Mouse (Mus musculus): Measurements from ENCODE around the gene Gm572. TPM values are rescaled to one million over a fixed set of nuclear protein-coding genes. Genes with fewer than 3 reads are reported as not detected.

Gm572 gene
- polyA plus RNA-seq, 1 experiment from 2014 or later = 0.17 TPM

- 57% methylated on average over 3 of the region's 3 CpGs for WGBS
- no peak for DNase-seq (ENCODE audit: low spot score)
These were observed 11.0 kb upstream of the Gm572 start for GRCm38 (mm10) chr4:148632013-148632692.

DNA sequence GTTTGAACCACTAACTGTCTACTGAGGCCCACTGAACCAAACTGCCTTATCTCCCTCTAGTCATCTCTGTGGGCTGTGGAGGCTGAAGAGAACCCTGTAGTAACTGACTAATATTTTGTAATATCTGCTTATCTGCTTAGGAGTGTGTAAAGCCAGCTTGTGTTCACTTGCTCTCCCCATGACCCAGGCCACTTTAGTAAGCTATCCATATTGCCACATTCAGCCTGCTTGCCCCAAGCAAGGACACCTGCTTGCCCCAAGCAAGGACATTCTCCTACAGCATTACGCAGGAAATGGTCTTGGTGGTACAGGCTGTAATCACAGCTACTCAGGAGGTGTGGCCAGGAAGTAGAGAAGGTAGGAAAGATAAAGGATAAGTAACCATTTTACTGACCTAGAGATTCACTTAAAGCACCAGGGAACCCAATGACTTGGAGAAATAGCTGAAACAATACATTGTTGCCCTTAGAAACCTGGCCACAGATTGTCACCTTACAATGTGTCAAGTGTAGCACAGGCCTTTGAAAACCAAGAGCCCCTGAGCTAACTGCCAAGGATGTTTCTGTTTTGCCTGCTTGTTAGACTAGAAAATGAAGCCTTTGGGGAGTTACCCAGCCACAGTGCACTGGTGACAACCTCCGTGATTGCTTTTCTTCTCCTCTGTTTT, 9.6 kb upstream of the Gm572 start:
- WGBS = 62% methylated on average over 2 of the region's 2 CpGs
- Histone ChIP-seq H3K27me3 (replicated peaks; ENCODE audit: control insufficient read depth, insufficient read depth, low read length) (no peaks in the 10 kb centered on the region), H3K4me3 (ENCODE audit: low read depth, low read length) (no peak overlapping the region), H3K36me3 (ENCODE audit: control insufficient read depth, insufficient read depth, low read length) (no peaks in the 10 kb centered on the region), H3K4me1 (ENCODE audit: control insufficient read depth, insufficient read depth, low read length) (no peaks in the 10 kb centered on the region), H3K4me2 (ENCODE audit: low read depth, low read length) (no peak overlapping the region), H3K9me3 (ENCODE audit: control insufficient read depth, low read length) (no peaks in the 10 kb centered on the region), H3K9ac (ENCODE audit: low read depth, low read length) (no peak overlapping the region), H3K27ac (replicated peaks; ENCODE audit: low read depth, low read length) (no peak overlapping the region)
- ATAC-seq (ENCODE audit: low read depth) (no peak), DNase-seq (ENCODE audit: low spot score) (no peak)

More at GRCm38 (mm10) chr4:148632013-148632692, 11.0 kb upstream of the Gm572 start:
- H3K36me3 ChIP-seq (ENCODE audit: control insufficient read depth, insufficient read depth, low read length) = no peaks in the 10 kb centered on the region
- no peak overlapping the region for H3K4me2 ChIP-seq (ENCODE audit: low read depth, low read length)
- H3K27ac ChIP-seq (replicated peaks; ENCODE audit: low read depth, low read length) = no peak overlapping the region
- H3K9me3 ChIP-seq (ENCODE audit: control insufficient read depth, low read length) = no peaks in the 10 kb centered on the region
- H3K9ac ChIP-seq (ENCODE audit: low read depth, low read length) = no peak overlapping the region
- no peak for ATAC-seq (ENCODE audit: low read depth)
- no peak overlapping the region for H3K4me3 ChIP-seq (ENCODE audit: low read depth, low read length)
- no peaks in the 10 kb centered on the region for H3K4me1 ChIP-seq (ENCODE audit: control insufficient read depth, insufficient read depth, low read length)
- H3K27me3 ChIP-seq (replicated peaks; ENCODE audit: control insufficient read depth, insufficient read depth, low read length) = no peaks in the 10 kb centered on the region

DNA sequence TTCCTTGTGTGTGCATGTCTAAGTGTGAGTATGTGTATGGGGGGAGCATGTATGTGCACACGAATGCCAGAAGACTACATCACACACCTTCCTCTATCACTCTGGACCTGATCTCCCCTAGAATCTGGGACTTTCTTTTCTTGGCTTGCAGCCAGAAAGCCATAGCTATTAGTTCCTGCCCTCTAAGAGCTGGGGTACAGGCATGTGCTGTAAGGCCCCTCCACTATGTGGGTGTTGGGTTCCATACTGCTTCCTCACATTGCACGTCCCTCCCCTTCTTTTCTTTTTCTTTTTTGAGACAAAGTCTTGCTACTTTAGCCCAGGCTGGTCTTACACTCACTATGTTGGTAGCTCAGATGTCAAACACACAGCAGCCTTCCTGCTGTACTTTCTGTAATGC, 7.8 kb upstream of the Gm572 start:
- Histone ChIP-seq H3K9me3 (ENCODE audit: control insufficient read depth, low read length) (no peaks in the 10 kb centered on the region), H3K36me3 (ENCODE audit: control insufficient read depth, insufficient read depth, low read length) (no peaks in the 10 kb centered on the region), H3K27ac (replicated peaks; ENCODE audit: low read depth, low read length) (no peak overlapping the region), H3K4me1 (ENCODE audit: control insufficient read depth, insufficient read depth, low read length) (no peaks in the 10 kb centered on the region), H3K27me3 (replicated peaks; ENCODE audit: control insufficient read depth, insufficient read depth, low read length) (no peaks in the 10 kb centered on the region), H3K9ac (ENCODE audit: low read depth, low read length) (no peak overlapping the region), H3K4me2 (ENCODE audit: low read depth, low read length) (no peak overlapping the region), H3K4me3 (ENCODE audit: low read depth, low read length) (no peak overlapping the region)
- 77% methylated on average over 2 of the region's 2 CpGs for WGBS
- peak; percentile 68; the same call in 1 of the 2 replicates for ATAC-seq (ENCODE audit: low read depth)
- no peak for DNase-seq (ENCODE audit: low spot score)

DNA sequence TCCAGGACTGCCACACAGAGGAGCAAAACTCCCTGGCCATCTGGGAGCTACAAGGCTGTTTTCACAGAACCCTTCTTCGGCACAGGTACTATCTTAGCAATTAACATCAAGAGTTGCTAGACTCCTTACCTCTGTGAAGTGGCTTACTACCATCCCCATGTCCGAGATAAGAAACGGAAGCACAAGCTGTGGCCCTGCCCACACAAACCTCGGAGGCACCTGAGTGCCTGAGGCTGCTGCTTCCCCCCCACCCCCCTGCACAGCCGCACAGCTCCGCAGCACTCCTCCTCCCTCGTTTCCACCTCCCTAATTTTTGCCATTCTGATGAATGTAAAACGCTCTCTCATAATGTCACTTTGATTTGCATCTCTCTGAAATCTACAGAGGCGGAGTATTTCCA, 4.8 kb upstream of the Gm572 start:
- Histone ChIP-seq H3K4me2 (ENCODE audit: low read depth, low read length) (no peak overlapping the region), H3K4me1 (ENCODE audit: control insufficient read depth, insufficient read depth, low read length) (no peaks in the 10 kb centered on the region), H3K4me3 (ENCODE audit: low read depth, low read length) (no peak overlapping the region), H3K36me3 (ENCODE audit: control insufficient read depth, insufficient read depth, low read length) (no peaks in the 10 kb centered on the region), H3K9ac (ENCODE audit: low read depth, low read length) (no peak overlapping the region), H3K9me3 (ENCODE audit: control insufficient read depth, low read length) (no peaks in the 10 kb centered on the region), H3K27me3 (replicated peaks; ENCODE audit: control insufficient read depth, insufficient read depth, low read length) (no peaks in the 10 kb centered on the region), H3K27ac (replicated peaks; ENCODE audit: low read depth, low read length) (no peak overlapping the region)
- 43% methylated on average over 9 of the region's 9 CpGs for WGBS
- ATAC-seq (ENCODE audit: low read depth) = no peak
- no peak for DNase-seq (ENCODE audit: low spot score)

DNA sequence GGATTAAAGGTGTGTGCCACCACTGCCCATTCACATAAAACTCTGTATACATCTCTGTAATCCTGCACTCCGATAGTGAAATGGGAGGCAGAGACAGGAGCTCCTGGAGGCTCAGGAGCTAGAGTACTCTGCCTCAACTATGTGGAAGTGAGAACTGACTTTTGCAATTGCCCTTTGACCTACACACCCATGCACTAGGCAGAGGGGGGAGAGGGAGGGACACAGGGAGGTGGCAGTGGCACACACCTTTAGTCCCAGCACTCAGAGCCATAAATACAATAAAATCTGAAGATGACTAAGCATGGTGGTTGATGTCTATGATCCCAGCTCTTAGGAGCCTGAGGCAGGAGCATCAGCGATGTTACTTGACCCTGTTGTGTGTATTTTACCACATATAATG, 3.7 kb upstream of the Gm572 start:
- Histone ChIP-seq H3K4me2 (ENCODE audit: low read depth, low read length) (no peak overlapping the region), H3K27me3 (replicated peaks; ENCODE audit: control insufficient read depth, insufficient read depth, low read length) (no peaks in the 10 kb centered on the region), H3K9ac (ENCODE audit: low read depth, low read length) (no peak overlapping the region), H3K27ac (replicated peaks; ENCODE audit: low read depth, low read length) (no peak overlapping the region), H3K9me3 (ENCODE audit: control insufficient read depth, low read length) (no peaks in the 10 kb centered on the region), H3K4me3 (ENCODE audit: low read depth, low read length) (no peak overlapping the region), H3K4me1 (ENCODE audit: control insufficient read depth, insufficient read depth, low read length) (no peaks in the 10 kb centered on the region), H3K36me3 (ENCODE audit: control insufficient read depth, insufficient read depth, low read length) (no peaks in the 10 kb centered on the region)
- 81% methylated on average over 2 of the region's 2 CpGs for WGBS
- DNase-seq (ENCODE audit: low spot score) = no peak
- no peak for ATAC-seq (ENCODE audit: low read depth)

DNA sequence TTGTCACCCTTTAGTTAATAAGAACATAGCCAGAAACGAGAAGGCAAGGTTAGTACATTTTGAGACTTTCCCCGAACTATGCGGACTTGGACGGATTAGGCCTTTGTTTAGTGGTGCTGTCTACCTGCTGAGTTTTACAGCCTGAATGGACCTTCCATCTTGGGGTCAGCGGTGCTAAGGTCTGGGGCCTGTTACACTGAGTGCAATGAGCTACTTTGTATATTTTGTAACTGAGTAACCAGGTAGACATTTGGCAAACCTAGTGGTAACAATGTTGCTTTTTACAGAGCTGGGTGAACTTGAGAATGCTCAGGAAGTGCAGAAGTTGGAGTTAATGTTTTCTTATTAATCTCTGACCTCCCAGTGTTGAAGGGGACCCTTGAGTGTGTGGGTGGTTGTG, 2.0 kb upstream of the Gm572 start:
- Histone ChIP-seq H3K27ac (replicated peaks; ENCODE audit: low read depth, low read length) (no peak overlapping the region), H3K4me2 (ENCODE audit: low read depth, low read length) (no peak overlapping the region), H3K27me3 (replicated peaks; ENCODE audit: control insufficient read depth, insufficient read depth, low read length) (no peaks in the 10 kb centered on the region), H3K9me3 (ENCODE audit: control insufficient read depth, low read length) (no peaks in the 10 kb centered on the region), H3K4me3 (ENCODE audit: low read depth, low read length) (no peak overlapping the region), H3K9ac (ENCODE audit: low read depth, low read length) (no peak overlapping the region), H3K4me1 (ENCODE audit: control insufficient read depth, insufficient read depth, low read length) (no peaks in the 10 kb centered on the region), H3K36me3 (ENCODE audit: control insufficient read depth, insufficient read depth, low read length) (no peaks in the 10 kb centered on the region)
- no peak for DNase-seq (ENCODE audit: low spot score)
- 83% methylated on average over 5 of the region's 5 CpGs for WGBS
- ATAC-seq (ENCODE audit: low read depth) = no peak

GRCm38 (mm10) chr4:148644157-148644511, 1.0 kb downstream of the Gm572 start:
- Histone ChIP-seq H3K36me3 (ENCODE audit: control insufficient read depth, insufficient read depth, low read length) (no peaks in the 10 kb centered on the region), H3K9ac (ENCODE audit: low read depth, low read length) (peak overlapping the region; percentile 37; the same call in 1 of the 2 replicates), H3K27me3 (replicated peaks; ENCODE audit: control insufficient read depth, insufficient read depth, low read length) (no peaks in the 10 kb centered on the region), H3K4me1 (ENCODE audit: control insufficient read depth, insufficient read depth, low read length) (no peaks in the 10 kb centered on the region), H3K4me3 (ENCODE audit: low read depth, low read length) (peak overlapping the region; percentile 19; the same call in 1 of the 2 replicates), H3K9me3 (ENCODE audit: control insufficient read depth, low read length) (no peaks in the 10 kb centered on the region), H3K4me2 (ENCODE audit: low read depth, low read length) (peak overlapping the region; percentile 44), H3K27ac (replicated peaks; ENCODE audit: low read depth, low read length) (no peak overlapping the region)
- ATAC-seq (ENCODE audit: low read depth) (peak; percentile 16; the same call in 1 of the 2 replicates), DNase-seq (ENCODE audit: low spot score) (peak; percentile 50)
- 9% methylated on average over 9 of the region's 9 CpGs for WGBS

- DNase-seq (ENCODE audit: low spot score) = no peak
These were observed 1.8 kb downstream of the Gm572 start for GRCm38 (mm10) chr4:148644926-148645325.

GRCm38 (mm10) chr4:148646616-148647015, 3.5 kb downstream of the Gm572 start:
- 56% methylated on average over 11 of the region's 11 CpGs for WGBS
- Histone ChIP-seq H3K4me2 (ENCODE audit: low read depth, low read length) (no peak overlapping the region), H3K27ac (replicated peaks; ENCODE audit: low read depth, low read length) (no peak overlapping the region), H3K4me1 (ENCODE audit: control insufficient read depth, insufficient read depth, low read length) (no peaks in the 10 kb centered on the region), H3K4me3 (ENCODE audit: low read depth, low read length) (no peak overlapping the region), H3K9ac (ENCODE audit: low read depth, low read length) (no peak overlapping the region), H3K9me3 (ENCODE audit: control insufficient read depth, low read length) (no peaks in the 10 kb centered on the region), H3K27me3 (replicated peaks; ENCODE audit: control insufficient read depth, insufficient read depth, low read length) (no peaks in the 10 kb centered on the region), H3K36me3 (ENCODE audit: control insufficient read depth, insufficient read depth, low read length) (no peaks in the 10 kb centered on the region)
- peak; percentile 54; the same call in 1 of the 2 replicates for ATAC-seq (ENCODE audit: low read depth)
- DNase-seq (ENCODE audit: low spot score) = peak; percentile 48

More at GRCm38 (mm10) chr4:148644926-148645325, 1.8 kb downstream of the Gm572 start:
- no peaks in the 10 kb centered on the region for H3K9me3 ChIP-seq (ENCODE audit: control insufficient read depth, low read length)
- H3K4me1 ChIP-seq (ENCODE audit: control insufficient read depth, insufficient read depth, low read length) = no peaks in the 10 kb centered on the region
- no peak overlapping the region for H3K4me2 ChIP-seq (ENCODE audit: low read depth, low read length)
- no peak overlapping the region for H3K27ac ChIP-seq (replicated peaks; ENCODE audit: low read depth, low read length)
- H3K36me3 ChIP-seq (ENCODE audit: control insufficient read depth, insufficient read depth, low read length) = no peaks in the 10 kb centered on the region
- no peak overlapping the region for H3K4me3 ChIP-seq (ENCODE audit: low read depth, low read length)
- no peak overlapping the region for H3K9ac ChIP-seq (ENCODE audit: low read depth, low read length)
- ATAC-seq (ENCODE audit: low read depth) = no peak
- no peaks in the 10 kb centered on the region for H3K27me3 ChIP-seq (replicated peaks; ENCODE audit: control insufficient read depth, insufficient read depth, low read length)
- 84% methylated on average over 6 of the region's 6 CpGs for WGBS
